Mouse (Mus musculus) T-helper 1 cell (primary cell): ENCODE measurements around the gene Pls3.
"Not testable (repeated sequence)": the region's sequence is repeated elsewhere in the genome, so short reads cannot be mapped to it uniquely, and the experiment has no call there.

Source experiments
- in situ Hi-C: fragments of 300-600 bp; cut with MboI, MseI; formaldehyde crosslinking; loops from one replicate; pipeline ENCODE4 v1.15.1; 2025; ENCODE audit warnings: high pct_unique_total_duplicates

Gene Pls3

GRCm38 (mm10) chrX:75777461-75777860, 97.5 kb downstream of the Pls3 start:
- in situ Hi-C loops = no loop called here

DNA sequence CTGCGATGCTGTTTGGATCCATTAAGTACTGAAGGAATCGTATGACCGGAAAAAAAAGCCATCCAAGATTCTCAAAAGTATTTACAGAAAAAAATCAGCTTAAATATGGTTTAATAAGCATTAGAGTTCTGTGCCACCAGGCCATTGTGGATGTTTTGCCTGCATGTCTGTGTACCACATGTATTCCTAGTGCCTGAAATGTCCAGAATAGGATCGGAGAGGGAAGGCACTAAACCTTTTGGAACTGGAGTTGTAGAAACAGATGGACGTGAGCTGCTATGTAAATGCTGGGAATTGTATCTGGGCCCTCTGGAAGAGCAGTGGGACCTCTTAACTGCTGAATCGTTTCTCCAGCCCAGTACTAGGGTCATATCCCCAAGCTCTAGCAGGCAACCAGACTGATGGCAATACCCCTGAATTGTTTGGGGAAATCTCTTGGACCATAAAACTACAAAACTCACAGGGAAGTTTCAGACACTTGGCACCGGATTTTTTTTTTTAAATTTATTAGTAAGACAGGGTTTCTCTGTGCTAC, 110.1 kb downstream of the Pls3 start:
- in situ Hi-C loops = no loop called here

DNA sequence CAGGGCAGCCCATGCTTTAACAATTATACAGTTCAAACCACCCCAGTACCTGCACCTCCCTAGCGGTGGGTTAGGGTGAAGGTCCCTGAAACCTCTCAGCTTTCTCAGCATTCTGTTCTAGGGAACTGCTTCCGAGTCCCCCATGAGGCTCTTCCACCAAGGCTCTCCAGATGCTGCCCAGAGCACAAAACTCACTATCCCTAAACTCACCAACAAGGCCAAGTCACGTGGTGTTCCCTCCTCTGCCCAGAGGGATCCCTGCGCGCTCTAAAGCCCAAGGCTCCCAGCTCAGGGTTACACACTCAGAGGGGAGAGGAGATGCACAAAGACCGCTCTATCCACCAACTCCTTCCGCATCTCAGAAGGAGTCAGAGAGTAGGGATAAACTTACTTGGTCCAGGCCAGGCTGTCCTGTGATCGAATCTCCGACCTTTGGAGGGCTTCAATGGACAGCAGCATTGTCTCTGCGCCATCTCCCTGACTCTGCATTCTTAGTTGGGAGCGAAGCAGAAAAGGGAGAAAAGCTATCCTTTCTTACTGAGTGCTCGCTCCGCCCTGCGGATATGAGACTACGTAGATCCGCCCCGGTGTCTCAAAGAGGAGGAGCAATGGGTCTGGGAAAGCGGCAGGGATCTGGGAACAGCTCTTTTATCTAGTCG, 110.7 kb downstream of the Pls3 start:
- in situ Hi-C loops = no loop called here

DNA sequence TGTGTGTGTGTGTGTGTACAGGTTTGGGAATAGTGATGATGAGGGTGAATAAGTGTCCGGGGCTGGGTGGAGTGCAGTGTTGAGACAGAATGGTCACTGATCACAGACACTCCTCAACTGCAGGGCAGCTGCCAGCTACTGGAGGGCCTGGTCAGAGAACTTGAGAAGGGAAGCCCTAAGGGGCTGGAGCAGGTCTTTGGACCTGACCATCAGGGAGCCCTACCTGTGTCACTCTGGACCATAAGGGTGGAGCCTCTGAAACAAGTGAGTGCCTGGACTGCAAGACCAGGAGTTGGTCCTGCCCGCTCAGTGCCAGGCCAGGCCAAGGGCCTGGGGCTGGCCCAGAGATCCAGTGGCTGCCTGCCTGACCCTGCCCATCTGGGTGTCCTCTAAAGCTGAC, 115.5 kb downstream of the Pls3 start:
- in situ Hi-C loops = not testable (repeated sequence)

DNA sequence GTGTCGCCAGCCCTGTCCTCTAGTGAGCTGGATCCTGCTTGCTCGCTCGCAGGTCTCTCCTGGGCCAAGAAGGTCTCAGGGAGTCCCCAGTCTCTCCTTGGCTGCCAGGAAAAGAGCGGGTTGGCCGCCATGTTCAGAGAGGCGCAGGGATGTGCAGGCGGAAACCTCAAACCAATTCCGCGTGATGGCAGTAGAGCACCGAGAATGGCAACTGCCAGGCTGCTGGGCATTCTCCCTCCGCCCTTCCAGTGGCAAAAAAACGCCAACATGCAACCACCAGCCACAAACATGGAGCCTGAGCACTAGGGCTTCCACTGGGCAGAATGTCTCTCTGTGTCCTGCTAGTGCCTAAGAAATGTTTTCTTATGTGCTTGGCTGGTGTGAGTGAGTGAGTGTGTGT, 115.9 kb downstream of the Pls3 start:
- in situ Hi-C loops = not testable (repeated sequence)

DNA sequence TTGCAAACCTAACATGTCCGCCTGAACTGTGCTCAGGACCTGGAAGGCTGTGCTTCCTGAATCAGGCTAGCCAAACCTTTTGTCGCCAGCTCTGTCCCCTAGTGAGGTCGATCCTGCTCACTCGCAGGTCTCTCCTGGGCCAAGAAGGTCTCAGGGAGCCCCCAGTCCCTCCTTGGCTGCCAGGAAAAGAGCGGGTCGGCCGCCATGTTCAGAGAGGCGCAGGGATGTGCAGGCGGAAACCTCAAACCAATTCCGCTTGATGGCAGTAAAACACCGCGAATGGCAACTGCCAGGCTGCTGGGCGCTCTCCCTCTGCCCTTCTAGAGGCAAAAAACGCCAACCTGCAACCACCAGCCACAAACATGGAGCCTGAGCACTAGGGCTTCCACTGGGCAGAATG, 117.0 kb downstream of the Pls3 start:
- in situ Hi-C loops = not testable (repeated sequence)

GRCm38 (mm10) chrX:75754531-75754930, 120.5 kb downstream of the Pls3 start:
- in situ Hi-C loops = not testable (repeated sequence)

- in situ Hi-C loops = not testable (repeated sequence)
Observed at GRCm38 (mm10) chrX:75750126-75750725, 124.8 kb downstream of the Pls3 start.

GRCm38 (mm10) chrX:75749312-75749711, 125.7 kb downstream of the Pls3 start:
- in situ Hi-C loops = not testable (repeated sequence)

DNA sequence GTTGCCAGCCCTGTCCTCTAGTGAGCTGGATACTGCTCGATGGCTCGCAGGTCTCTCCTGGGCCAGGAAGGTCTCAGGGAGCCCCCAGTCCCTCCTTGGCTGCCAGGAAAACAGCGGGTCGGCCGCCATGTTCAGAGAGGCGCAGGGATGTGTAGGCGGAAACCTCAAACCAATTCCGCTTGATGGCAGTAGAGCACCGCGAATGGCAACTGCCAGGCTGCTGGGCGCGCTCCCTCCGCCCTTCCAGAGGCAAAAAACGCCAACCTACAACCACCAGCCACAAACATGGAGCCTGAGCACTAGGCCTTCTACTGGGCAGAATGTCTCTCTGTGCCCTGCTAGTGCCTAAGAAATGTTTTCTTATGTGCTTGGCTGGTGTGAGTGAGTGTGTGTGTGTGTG, 130.5 kb downstream of the Pls3 start:
- in situ Hi-C loops = not testable (repeated sequence)

DNA sequence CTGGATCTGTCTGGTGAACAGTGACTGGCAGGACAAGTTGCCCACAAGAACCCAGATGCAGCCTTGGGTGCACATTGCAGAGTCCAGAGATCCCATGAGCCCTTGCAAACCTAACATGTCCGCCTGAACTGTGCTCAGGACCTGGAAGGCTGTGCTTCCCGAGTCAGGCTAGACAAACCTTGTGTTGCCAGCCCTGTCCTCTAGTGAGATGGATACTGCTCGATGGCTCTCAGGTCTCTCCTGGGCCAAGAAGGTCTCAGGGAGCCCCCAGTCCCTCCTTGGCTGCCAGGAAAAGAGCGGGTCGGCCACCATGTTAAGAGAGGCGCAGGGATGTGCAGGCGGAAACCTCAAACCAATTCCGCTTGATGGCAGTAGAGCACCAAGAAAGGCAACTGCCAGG, 135.5 kb downstream of the Pls3 start:
- in situ Hi-C loops = not testable (repeated sequence)
